Comparison of ENCODE assay signal across 14 mouse cellular contexts in the genomic region with DNA sequence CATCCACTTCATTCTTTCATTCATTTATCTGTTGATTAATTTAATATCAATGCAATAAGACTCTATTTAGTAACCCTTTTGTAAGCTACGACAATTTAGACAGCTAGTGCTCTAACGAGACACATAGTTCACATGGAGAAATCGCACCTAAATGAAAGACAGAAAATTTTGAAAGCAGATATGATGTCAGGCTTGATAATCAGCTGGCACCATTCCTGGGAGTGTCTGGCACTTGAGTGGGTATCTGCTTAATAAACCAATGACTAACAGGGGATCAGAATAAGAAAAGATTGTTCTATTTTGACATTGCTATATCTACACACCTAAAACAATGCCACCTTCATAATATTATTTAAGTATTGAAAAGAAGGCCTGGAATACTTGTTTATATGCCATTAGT.
DNase-seq lines count a peak whose midpoint lies in the region.
"Had no signal": no experiment of that assay in that cellular context is flagged by ENCODE, and none has a peak within 500 bp of the region (broad histone marks: within the 10 kb centered on the region; RNA-seq: fewer than 3 reads in every experiment).

No protein-coding gene starts in this region.

- DNase-seq in cerebellum, postnatal 10 days: peak; percentile 44 to 57
- no peak for DNase-seq in cerebellum, adult 8-10 months
- DNase-seq in retina, postnatal 1 day: peak; percentile 11
- no peak for DNase-seq in retina, embryonic 14.5 days (ENCODE audit: low spot score)
- no peak for DNase-seq in kidney, postnatal 10 days
- DNase-seq: adrenal gland, adult 2 months; adrenal gland, postnatal 10 days; adrenal gland, postnatal 25 days; B cell, adult 2 months; cerebellum, adult 11-12 months; cerebellum, adult 2 months; cerebellum, adult 9-11 months; cerebellum, postnatal 25 days; forebrain, postnatal 0 days had no signal

Comparison
In these comparisons a context has a peak if more than half of its experiments do, and no peak if none do; other contexts are left out.
1. DNase-seq: peak in cerebellum, postnatal 10 days (2 of 2) and retina, postnatal 1 day (single experiment); none in cerebellum, adult 8-10 months (single experiment), retina, embryonic 14.5 days (single experiment) and kidney, postnatal 10 days (single experiment).